Mouse (Mus musculus) spleen, adult 2 months (tissue): ENCODE data around the gene Sf3a2.

Experiments used
- CTCF ChIP-seq: fragments of 200-500 bp; IDR thresholded peaks from 2 replicates; pipeline ENCODE4 v1.5.1; 2011; ENCODE audit warnings: mild to moderate bottlenecking, inconsistent platforms; ENCODE audit not compliant: insufficient read depth, insufficient read length, insufficient replicate concordance; ENCODE audit errors: extremely low read depth
- POLR2A ChIP-seq: fragments of 200-500 bp; IDR thresholded peaks from 2 replicates; pipeline ENCODE4 v1.6.1; 2011; ENCODE audit warnings: low read depth, low read length, inconsistent platforms

DNA sequence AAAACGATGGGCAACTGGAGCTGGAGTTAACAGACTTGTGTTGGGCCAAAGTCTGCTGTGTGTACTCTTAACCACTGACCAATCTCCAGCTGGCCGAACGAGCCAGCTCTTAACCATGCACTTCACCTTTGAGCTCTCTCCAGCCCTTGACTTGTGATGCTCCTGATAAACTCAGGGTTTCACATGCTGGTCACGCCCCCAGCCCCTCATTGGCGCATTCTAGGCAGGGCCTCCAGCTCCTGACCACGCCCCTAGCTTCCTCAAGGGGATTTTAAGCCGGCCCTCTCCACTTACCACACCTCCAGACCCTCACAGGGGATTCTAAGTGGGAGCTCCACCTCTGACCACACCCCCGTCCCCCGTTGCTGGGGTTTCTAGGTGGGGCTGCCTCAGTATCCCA lies 33.1 kb downstream of the Sf3a2 start:
- TF ChIP-seq CTCF (no peak), POLR2A (no peak)
